In genomic region chr2:5658000-5658399, GRCm38 (mm10) we compare ENCODE assay signal across 25 mouse cellular contexts. TPM values are rescaled to one million over a fixed set of nuclear protein-coding genes. Genes with fewer than 3 reads are reported as not detected.
DNase-seq lines count a peak whose midpoint lies in the region; ATAC-seq and TF ChIP-seq lines count a peak whose summit lies in the region.
"Had no signal": no experiment of that assay in that cellular context is flagged by ENCODE, and none has a peak within 500 bp of the region (broad histone marks: within the 10 kb centered on the region; RNA-seq: fewer than 3 reads in every experiment).

No protein-coding gene starts in this region.

- no peaks in the 10 kb centered on the region for H3K4me1 ChIP-seq in lung, embryonic 16.5 days (replicated peaks; ENCODE audit: control insufficient read depth, insufficient read depth, low read length)
- no peaks in the 10 kb centered on the region for H3K4me1 ChIP-seq in intestine, postnatal 0 days (replicated peaks; ENCODE audit: control insufficient read depth, insufficient read depth, low read length)
- peaks cover 2% of the 10 kb centered on the region; the same call in 1 of the 2 replicates for H3K4me1 ChIP-seq in cerebellum, adult 2 months (ENCODE audit: control insufficient read depth, insufficient read depth, low read length)
- H3K4me1 ChIP-seq: embryonic facial prominence, embryonic 12.5 days; forebrain, embryonic 15.5 days had no signal

- TF ChIP-seq POLR2A in cerebellum, adult 2 months (IDR thresholded peaks at IDR 0.05; ENCODE audit: borderline replicate concordance, insufficient read depth, low read length) = no peak

- no peak overlapping the region for H3K4me3 ChIP-seq in lung, embryonic 16.5 days (ENCODE audit: low read length)
- H3K4me3 ChIP-seq in intestine, postnatal 0 days (ENCODE audit: low read depth, low read length) = no peak overlapping the region
- no peak overlapping the region for H3K4me3 ChIP-seq in cerebellum, adult 2 months (replicated peaks; ENCODE audit: insufficient read depth, low read depth, low read length)
- H3K4me3 ChIP-seq: embryonic facial prominence, embryonic 12.5 days; embryonic facial prominence, embryonic 15.5 days; forebrain, embryonic 15.5 days; heart, adult 2 months; heart, embryonic 10.5 days; heart, embryonic 13.5 days had no signal

- H3K27ac ChIP-seq in lung, embryonic 16.5 days (ENCODE audit: low read length) = no peak overlapping the region
- 0 out of 2 replicates have a peak overlapping the region, but pooled peaks have one; percentile 7 for H3K27ac ChIP-seq in intestine, postnatal 0 days (ENCODE audit: low read depth, low read length)
- H3K27ac ChIP-seq in cerebellum, adult 2 months (ENCODE audit: insufficient read depth, low read length) = no peak overlapping the region
- H3K27ac ChIP-seq: embryonic facial prominence, embryonic 12.5 days; embryonic facial prominence, embryonic 15.5 days; forebrain, embryonic 15.5 days; heart, adult 2 months; heart, embryonic 10.5 days; heart, embryonic 13.5 days; hindbrain, embryonic 14.5 days; hindbrain, postnatal 0 days had no signal

- H3K27me3 ChIP-seq in lung, embryonic 16.5 days (ENCODE audit: control insufficient read depth, insufficient read depth, low read depth, low read length) = peaks cover 37% of the 10 kb centered on the region
- no peaks in the 10 kb centered on the region for H3K27me3 ChIP-seq in intestine, postnatal 0 days (replicated peaks; ENCODE audit: control insufficient read depth, insufficient read depth, low read length)
- H3K27me3 ChIP-seq in cerebellum, adult 2 months (ENCODE audit: control insufficient read depth, insufficient read depth, low read length) = no peaks in the 10 kb centered on the region; the same call in 1 of the 2 replicates
- H3K27me3 ChIP-seq: embryonic facial prominence, embryonic 12.5 days; embryonic facial prominence, embryonic 15.5 days; forebrain, embryonic 15.5 days; heart, embryonic 13.5 days had no signal

- no peaks in the 10 kb centered on the region for H3K9me3 ChIP-seq in lung, embryonic 16.5 days (ENCODE audit: control insufficient read depth, low read length)
- no peaks in the 10 kb centered on the region for H3K9me3 ChIP-seq in intestine, postnatal 0 days (ENCODE audit: control insufficient read depth)
- H3K9me3 ChIP-seq: embryonic facial prominence, embryonic 12.5 days; embryonic facial prominence, embryonic 15.5 days; forebrain, embryonic 15.5 days; heart, embryonic 10.5 days; heart, embryonic 13.5 days had no signal

- WGBS in lung, embryonic 16.5 days = 39% methylated on average over 3 of the region's 3 CpGs
- 22% methylated on average over 3 of the region's 3 CpGs for WGBS in intestine, postnatal 0 days
- WGBS in cerebellum, adult 2 months = 88% methylated on average over 3 of the region's 3 CpGs

- TF ChIP-seq CTCF in intestine, postnatal 0 days (IDR thresholded peaks at IDR 0.05; ENCODE audit: low read depth) = no peak
- no peak for TF ChIP-seq CTCF in cerebellum, adult 2 months (IDR thresholded peaks at IDR 0.05; ENCODE audit: borderline replicate concordance, insufficient read depth, low read depth, low read length)

- no peaks in the 10 kb centered on the region for H3K36me3 ChIP-seq in lung, embryonic 16.5 days (ENCODE audit: control insufficient read depth, insufficient read depth, low read length)
- H3K36me3 ChIP-seq in intestine, postnatal 0 days (ENCODE audit: control insufficient read depth, insufficient read depth) = no peaks in the 10 kb centered on the region
- H3K36me3 ChIP-seq: embryonic facial prominence, embryonic 12.5 days; embryonic facial prominence, embryonic 15.5 days; forebrain, embryonic 15.5 days; heart, embryonic 10.5 days; heart, embryonic 13.5 days had no signal

- peak; percentile 57 for ATAC-seq in lung, embryonic 16.5 days (ENCODE audit: low read depth)
- ATAC-seq in intestine, postnatal 0 days = no peak
- ATAC-seq: activated CD4-positive, CD25-positive, alpha-beta regulatory T cell, adult 4 months; CD4-positive, CD25-positive, alpha-beta regulatory T cell, adult 4 months; forebrain, embryonic 15.5 days; hindbrain, postnatal 0 days had no signal

- H3K4me2 ChIP-seq in lung, embryonic 16.5 days (ENCODE audit: low read depth, low read length) = no peak overlapping the region
- H3K4me2 ChIP-seq in intestine, postnatal 0 days (replicated peaks; ENCODE audit: low read depth) = no peak overlapping the region
- H3K4me2 ChIP-seq: embryonic facial prominence, embryonic 12.5 days; embryonic facial prominence, embryonic 15.5 days; forebrain, embryonic 15.5 days; heart, embryonic 13.5 days; hindbrain, embryonic 14.5 days had no signal

- DNase-seq in lung, postnatal 14 days = no peak
- peak; percentile 44 for DNase-seq in lung, postnatal 36 days
- no peak for DNase-seq in MN1 (ENCODE audit: low spot score)
- DNase-seq in spleen, postnatal 4 days (ENCODE audit: low spot score in 2 of 2) = no peak
- DNase-seq in cerebellum, adult 2 months = no peak
- DNase-seq: adrenal gland, postnatal 10 days; adrenal gland, postnatal 36 days; cerebellum, adult 18-20 months; cerebellum, adult 9-11 months; cerebellum, postnatal 25 days; gastrocnemius, postnatal 36 days; heart, adult 2 months; heart, postnatal 14 days; heart, postnatal 4 days had no signal

- H3K9ac ChIP-seq in lung, embryonic 16.5 days (ENCODE audit: low read length) = no peak overlapping the region
- H3K9ac ChIP-seq in intestine, postnatal 0 days (ENCODE audit: low read depth, low read length) = no peak overlapping the region
- H3K9ac ChIP-seq: embryonic facial prominence, embryonic 12.5 days; embryonic facial prominence, embryonic 15.5 days; forebrain, embryonic 15.5 days; heart, embryonic 13.5 days; hindbrain, embryonic 14.5 days had no signal

RNA-seq across cellular contexts. Expression of gene Camk1d, which starts 56.3 kb away (rescaled TPM):
- 1.7 and 1.9 TPM in 2 replicates for polyA plus RNA-seq in lung, embryonic 16.5 days (2015; fragmentation: Nextera tagmentation; extraction: Ambion mirVana)
- polyA plus RNA-seq in intestine, postnatal 0 days (2015; fragmentation: Nextera tagmentation; extraction: Ambion mirVana) = 11.3 and 14.0 TPM in 2 replicates
- polyA plus RNA-seq in cerebellum, adult 2 months (2012; rRNA removed) = 25.3 and 25.6 TPM in 2 replicates
